Mouse (Mus musculus): ENCODE measurements around the gene Dtx2. TPM values are rescaled to one million over a fixed set of nuclear protein-coding genes. Genes with fewer than 3 reads are reported as not detected.

The Dtx2 gene
- polyA plus RNA-seq, 1 experiment = not detected

GRCm38 (mm10) chr5:135957207-135957974 lies 37.2 kb upstream of the Dtx2 start:
- 6% methylated on average over 28 of the region's 28 CpGs for WGBS
- H3K27ac ChIP-seq (ENCODE audit: insufficient read depth, low read depth, low read length) = peak overlapping the region; percentile 77
- H3K4me1 ChIP-seq (ENCODE audit: control insufficient read depth, insufficient read depth, low read length) = peaks cover 2% of the 10 kb centered on the region; the same call in 1 of the 2 replicates
- TF ChIP-seq POLR2A (IDR thresholded peaks at IDR 0.05; ENCODE audit: insufficient read depth, low read depth, low read length) (peak; percentile 45), CTCF (IDR thresholded peaks at IDR 0.05; ENCODE audit: insufficient read depth, low read depth, low read length) (no peak)
- peak overlapping the region; percentile 50 for H3K4me3 ChIP-seq (ENCODE audit: insufficient read depth, low read depth, low read length)

GRCm38 (mm10) chr5:135958367-135958766 lies 36.2 kb upstream of the Dtx2 start:
- no peak overlapping the region for H3K27ac ChIP-seq (ENCODE audit: insufficient read depth, low read depth, low read length)
- 89% methylated on average over 4 of the region's 4 CpGs for WGBS
- H3K4me3 ChIP-seq (ENCODE audit: insufficient read depth, low read depth, low read length) = no peak overlapping the region
- TF ChIP-seq POLR2A (IDR thresholded peaks at IDR 0.05; ENCODE audit: insufficient read depth, low read depth, low read length) (no peak), CTCF (IDR thresholded peaks at IDR 0.05; ENCODE audit: insufficient read depth, low read depth, low read length) (no peak)
- peaks cover 5% of the 10 kb centered on the region for H3K4me1 ChIP-seq (ENCODE audit: control insufficient read depth, insufficient read depth, low read length)

- no peak overlapping the region for H3K27ac ChIP-seq (ENCODE audit: insufficient read depth, low read depth, low read length)
- no peak overlapping the region for H3K4me3 ChIP-seq (ENCODE audit: insufficient read depth, low read depth, low read length)
- 88% methylated on average over 7 of the region's 7 CpGs for WGBS
- TF ChIP-seq CTCF (IDR thresholded peaks at IDR 0.05; ENCODE audit: insufficient read depth, low read depth, low read length) (no peak), POLR2A (IDR thresholded peaks at IDR 0.05; ENCODE audit: insufficient read depth, low read depth, low read length) (no peak)
- peaks cover 5% of the 10 kb centered on the region for H3K4me1 ChIP-seq (ENCODE audit: control insufficient read depth, insufficient read depth, low read length)
Observed at GRCm38 (mm10) chr5:135959911-135960310, 34.7 kb upstream of the Dtx2 start.

- no peak for TF ChIP-seq POLR2A (IDR thresholded peaks at IDR 0.05; ENCODE audit: insufficient read depth, low read depth, low read length)
- TF ChIP-seq CTCF (IDR thresholded peaks at IDR 0.05; ENCODE audit: insufficient read depth, low read depth, low read length) = no peak
- WGBS = 96% methylated on average over 15 of the region's 15 CpGs
Observed at GRCm38 (mm10) chr5:135960909-135961635, 33.5 kb upstream of the Dtx2 start.

GRCm38 (mm10) chr5:135962125-135962491 lies 32.5 kb upstream of the Dtx2 start:
- 1% methylated on average over 11 of the region's 11 CpGs for WGBS
- TF ChIP-seq POLR2A (IDR thresholded peaks at IDR 0.05; ENCODE audit: insufficient read depth, low read depth, low read length) = no peak; the same call in 1 of the 2 replicates
- TF ChIP-seq CTCF (IDR thresholded peaks at IDR 0.05; ENCODE audit: insufficient read depth, low read depth, low read length) = no peak
- peak overlapping the region; percentile 74 for H3K4me3 ChIP-seq (ENCODE audit: insufficient read depth, low read depth, low read length)
- peak overlapping the region; percentile 69 for H3K27ac ChIP-seq (ENCODE audit: insufficient read depth, low read depth, low read length)
- peaks cover 10% of the 10 kb centered on the region for H3K4me1 ChIP-seq (ENCODE audit: control insufficient read depth, insufficient read depth, low read length)

More at GRCm38 (mm10) chr5:135960909-135961635, 33.5 kb upstream of the Dtx2 start:
- Histone ChIP-seq H3K4me1 (ENCODE audit: control insufficient read depth, insufficient read depth, low read length) (peaks cover 10% of the 10 kb centered on the region), H3K4me3 (ENCODE audit: insufficient read depth, low read depth, low read length) (no peak overlapping the region), H3K27ac (ENCODE audit: insufficient read depth, low read depth, low read length) (no peak overlapping the region)

GRCm38 (mm10) chr5:135962492-135963279 lies 31.9 kb upstream of the Dtx2 start:
- peak overlapping the region; percentile 84 for H3K27ac ChIP-seq (ENCODE audit: insufficient read depth, low read depth, low read length)
- under 1% methylated on average over 64 of the region's 64 CpGs for WGBS
- H3K4me3 ChIP-seq (ENCODE audit: insufficient read depth, low read depth, low read length) = peak overlapping the region; percentile 74
- TF ChIP-seq POLR2A (IDR thresholded peaks at IDR 0.05; ENCODE audit: insufficient read depth, low read depth, low read length) = peak; percentile 82
- no peak for TF ChIP-seq CTCF (IDR thresholded peaks at IDR 0.05; ENCODE audit: insufficient read depth, low read depth, low read length)
- H3K4me1 ChIP-seq (ENCODE audit: control insufficient read depth, insufficient read depth, low read length) = peaks cover 10% of the 10 kb centered on the region

GRCm38 (mm10) chr5:135963280-135963627 lies 31.3 kb upstream of the Dtx2 start:
- WGBS = 4% methylated on average over 6 of the region's 6 CpGs
- H3K4me1 ChIP-seq (ENCODE audit: control insufficient read depth, insufficient read depth, low read length) = peaks cover 10% of the 10 kb centered on the region
- no peak for TF ChIP-seq CTCF (IDR thresholded peaks at IDR 0.05; ENCODE audit: insufficient read depth, low read depth, low read length)
- TF ChIP-seq POLR2A (IDR thresholded peaks at IDR 0.05; ENCODE audit: insufficient read depth, low read depth, low read length) = no peak
- peak overlapping the region; percentile 84 for H3K27ac ChIP-seq (ENCODE audit: insufficient read depth, low read depth, low read length)
- peak overlapping the region; percentile 74 for H3K4me3 ChIP-seq (ENCODE audit: insufficient read depth, low read depth, low read length)

GRCm38 (mm10) chr5:135965501-135965930 lies 29.1 kb upstream of the Dtx2 start:
- no peak for TF ChIP-seq POLR2A (IDR thresholded peaks at IDR 0.05; ENCODE audit: insufficient read depth, low read depth, low read length)
- 17% methylated on average over 24 of the region's 24 CpGs for WGBS
- no peak overlapping the region for H3K4me3 ChIP-seq (ENCODE audit: insufficient read depth, low read depth, low read length)
- no peak overlapping the region for H3K27ac ChIP-seq (ENCODE audit: insufficient read depth, low read depth, low read length)
- peaks cover 10% of the 10 kb centered on the region for H3K4me1 ChIP-seq (ENCODE audit: control insufficient read depth, insufficient read depth, low read length)

All from olfactory bulb, adult 2 months (tissue).